Mouse (Mus musculus) lung, adult 2 months (tissue): ENCODE data around the gene Prss33.

Source experiments
- CTCF ChIP-seq: fragments of 200-500 bp; IDR thresholded peaks from 2 replicates; pipeline ENCODE4 v1.5.1; 2011; ENCODE audit warnings: mild to moderate bottlenecking, low read length, control low read depth; ENCODE audit not compliant: insufficient read depth
- POLR2A ChIP-seq: fragments of 200-500 bp; IDR thresholded peaks from 2 replicates; pipeline ENCODE4 v1.6.1; 2011; ENCODE audit warnings: low read depth, mild to moderate bottlenecking, control low read depth, low read length, borderline replicate concordance; ENCODE audit errors: extremely low read depth

- no peak for TF ChIP-seq CTCF
- TF ChIP-seq POLR2A, result no peak
Observed at GRCm38 (mm10) chr17:23862926-23863325, 27.1 kb upstream of the Prss33 start.
